Mouse (Mus musculus) forebrain, embryonic 15.5 days (tissue): ENCODE measurements at regions not wholly inside any gene's neighbourhood (a gene's known extent, or its start where the extent isn't known, plus 50 kb on each side); places are given as distances from the start of the nearest gene placed in this dataset.

ENCODE experiments used
- ATAC-seq: fragments of 200-750 bp; cut with Nextera tagmentation; replicated peaks from 2 replicates; pipeline ENCODE4 v1.8.0; 2017; ENCODE audit warnings: mild to moderate bottlenecking, moderate TSS enrichment, moderate library complexity
- H3K27ac ChIP-seq: fragments of 300-500 bp; sonication (generic); replicated peaks from 2 replicates; pipeline ENCODE4 v1.5.1; 2015; ENCODE audit warnings: mild to moderate bottlenecking, inconsistent platforms
- H3K27me3 ChIP-seq: fragments of 300-500 bp; sonication (generic); 2 replicates; pipeline ENCODE4 v1.6.1; 2015; ENCODE audit warnings: inconsistent platforms
- H3K36me3 ChIP-seq: fragments of 300-500 bp; sonication (generic); 2 replicates; pipeline ENCODE4 v1.6.1; 2015; ENCODE audit warnings: mild to moderate bottlenecking, inconsistent platforms
- H3K4me1 ChIP-seq: fragments of 300-500 bp; sonication (generic); 2 replicates; pipeline ENCODE4 v1.6.1; 2015; ENCODE audit warnings: inconsistent platforms
- H3K4me2 ChIP-seq: fragments of 300-500 bp; sonication (generic); replicated peaks from 2 replicates; pipeline ENCODE4 v1.6.1; 2015; ENCODE audit warnings: mild to moderate bottlenecking, inconsistent platforms
- H3K4me3 ChIP-seq: fragments of 300-500 bp; sonication (generic); 2 replicates; pipeline ENCODE4 v1.5.1; 2015; ENCODE audit warnings: mild to moderate bottlenecking, inconsistent platforms
- H3K9ac ChIP-seq: fragments of 300-500 bp; sonication (generic); replicated peaks from 2 replicates; pipeline ENCODE4 v1.6.1; 2015; ENCODE audit warnings: mild to moderate bottlenecking, inconsistent platforms
- H3K9me3 ChIP-seq: fragments of 300-500 bp; sonication (generic); 2 replicates; pipeline ENCODE4 v1.6.1; 2016; ENCODE audit warnings: inconsistent platforms
- WGBS: fragments of 180-500 bp; shearing (Covaris S2); methylation state at CpG from one replicate; pipeline ENCODE4 v1.1.7; 2015; ENCODE audit warnings: mixed read lengths; 5-methylcytosine and 5-hydroxymethylcytosine counted together

DNA sequence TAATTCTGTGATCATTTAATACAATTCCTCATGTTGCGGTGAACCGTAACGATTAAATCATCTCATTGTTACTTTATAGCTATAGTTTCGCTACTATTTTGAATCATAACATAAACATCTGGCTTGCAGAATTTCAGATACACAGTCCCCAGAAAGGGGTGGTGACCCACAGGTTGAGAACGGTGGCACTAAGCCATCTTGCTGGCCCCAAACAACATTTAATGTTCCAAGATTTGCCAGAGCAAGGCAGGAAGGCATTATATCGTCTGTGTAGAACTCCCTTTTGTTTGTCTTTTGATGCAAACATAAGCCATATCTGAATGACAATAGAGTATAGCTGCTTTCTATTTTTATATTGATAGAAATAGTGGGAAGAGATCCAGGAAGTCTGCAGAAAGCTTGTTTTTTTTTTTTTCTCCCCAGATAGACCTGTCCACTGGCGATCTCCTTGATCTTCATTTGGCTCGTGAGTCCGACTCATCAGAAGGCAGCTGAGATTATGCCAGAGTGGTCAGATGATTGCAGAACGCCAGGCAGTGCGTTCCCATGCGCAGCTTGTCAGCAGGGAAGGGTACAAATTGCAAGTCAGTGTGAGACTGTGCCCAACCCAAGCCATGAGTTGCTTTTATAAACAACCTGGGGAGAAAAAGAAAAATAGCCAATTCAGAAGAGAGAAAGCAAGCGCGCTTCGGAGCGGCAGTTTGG is 213.9 kb downstream of the Dok5 start:
- Histone ChIP-seq H3K36me3 (no peaks in the 10 kb centered on the region), H3K4me3 (no peak overlapping the region), H3K9me3 (no peaks in the 10 kb centered on the region), H3K4me2 (peak overlapping the region; percentile 21), H3K27ac (0 out of 2 replicates have a peak overlapping the region, but pooled peaks have one; percentile 11), H3K9ac (no peak overlapping the region), H3K4me1 (peaks cover 12% of the 10 kb centered on the region), H3K27me3 (no peaks in the 10 kb centered on the region)
- WGBS: 48% methylated on average over 16 of the region's 16 CpGs
- 0 out of 2 replicates have a peak, but pooled peaks have one; percentile 38 for ATAC-seq

DNA sequence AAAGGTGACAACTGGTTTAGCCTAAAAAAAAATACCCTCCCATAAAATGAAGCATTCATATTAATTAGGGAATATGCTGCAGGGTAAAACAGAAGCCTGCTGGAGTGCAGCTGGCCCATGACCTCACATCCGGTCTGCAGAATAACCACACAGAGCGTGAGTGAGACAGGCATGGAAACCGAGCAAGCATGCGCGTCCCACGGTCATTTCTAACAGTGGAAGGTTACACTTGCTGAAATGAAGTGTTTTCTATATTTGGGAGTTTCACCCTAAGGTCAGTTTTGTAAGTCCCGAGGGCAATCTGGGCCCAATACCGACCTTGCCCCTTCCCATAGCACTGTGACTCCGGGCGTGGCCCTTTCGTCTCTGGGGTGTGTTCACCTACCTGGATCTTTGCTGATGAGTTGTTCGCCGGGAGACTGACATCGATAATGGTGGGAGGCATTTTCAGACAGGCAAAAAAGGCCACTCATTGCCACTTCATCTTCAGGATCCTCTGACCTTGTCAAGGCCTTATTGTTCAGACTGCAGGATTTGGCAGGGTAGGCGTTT is 214.6 kb downstream of the Dok5 start:
- Histone ChIP-seq H3K27me3 (no peaks in the 10 kb centered on the region), H3K4me1 (peaks cover 12% of the 10 kb centered on the region), H3K27ac (0 out of 2 replicates have a peak overlapping the region, but pooled peaks have one; percentile 11), H3K9me3 (no peaks in the 10 kb centered on the region), H3K9ac (no peak overlapping the region), H3K36me3 (no peaks in the 10 kb centered on the region), H3K4me3 (no peak overlapping the region), H3K4me2 (peak overlapping the region; percentile 21)
- ATAC-seq: no peak
- 69% methylated on average over 15 of the region's 15 CpGs for WGBS

DNA sequence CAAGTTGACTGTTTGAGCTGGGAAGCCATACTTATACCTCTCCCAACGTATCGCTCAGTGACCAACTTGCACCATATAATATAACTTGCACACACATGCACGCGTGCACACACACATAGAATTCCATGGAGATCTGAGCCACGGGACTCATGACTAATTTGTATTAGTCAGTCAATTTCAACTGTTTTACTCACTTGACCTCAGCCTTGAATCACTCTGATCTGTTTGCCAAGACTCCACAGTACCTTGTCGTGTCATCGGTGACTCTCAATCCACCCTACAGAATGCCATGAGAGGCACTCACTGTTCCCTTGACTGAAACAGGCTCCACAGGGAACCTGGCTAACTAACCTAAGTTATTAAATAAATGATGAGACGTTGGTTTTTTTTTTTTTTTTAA is 215.6 kb downstream of the Dok5 start:
- H3K9me3 ChIP-seq: no peaks in the 10 kb centered on the region
- no peak overlapping the region for H3K4me2 ChIP-seq
- 93% methylated on average over 8 of the region's 8 CpGs for WGBS
- no peaks in the 10 kb centered on the region for H3K36me3 ChIP-seq
- no peak overlapping the region for H3K4me3 ChIP-seq
- H3K27ac ChIP-seq: no peak overlapping the region
- H3K9ac ChIP-seq: no peak overlapping the region
- no peak for ATAC-seq
- no peaks in the 10 kb centered on the region for H3K27me3 ChIP-seq
- peaks cover 12% of the 10 kb centered on the region for H3K4me1 ChIP-seq

DNA sequence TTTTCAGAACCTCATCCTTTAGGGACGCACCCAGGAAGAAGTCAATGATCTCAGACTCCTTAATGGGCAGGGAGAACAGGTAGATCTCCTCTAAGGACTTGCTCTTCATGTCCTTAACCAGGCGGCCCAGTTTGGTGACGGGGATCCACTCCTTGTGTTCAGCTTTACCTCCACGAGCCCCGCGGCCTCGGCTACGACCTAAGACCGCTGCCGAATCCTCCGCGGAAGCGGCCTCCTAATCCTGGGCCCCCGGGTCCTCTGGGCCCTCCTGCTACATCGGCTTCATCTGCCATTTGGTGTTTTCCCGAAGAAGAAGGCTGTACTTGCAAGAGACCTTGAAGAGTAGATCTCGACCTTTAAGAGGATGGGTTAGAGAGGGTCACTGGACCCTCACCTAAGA is 223.0 kb downstream of the Dok5 start:
- H3K4me3 ChIP-seq: no peak overlapping the region
- 95% methylated on average over 17 of the region's 17 CpGs for WGBS
- H3K27me3 ChIP-seq: no peaks in the 10 kb centered on the region
- no peak overlapping the region for H3K27ac ChIP-seq
- no peaks in the 10 kb centered on the region for H3K9me3 ChIP-seq
- no peak for ATAC-seq
- H3K4me2 ChIP-seq: no peak overlapping the region
- no peaks in the 10 kb centered on the region for H3K4me1 ChIP-seq
- H3K9ac ChIP-seq: no peak overlapping the region
- H3K36me3 ChIP-seq: no peaks in the 10 kb centered on the region

DNA sequence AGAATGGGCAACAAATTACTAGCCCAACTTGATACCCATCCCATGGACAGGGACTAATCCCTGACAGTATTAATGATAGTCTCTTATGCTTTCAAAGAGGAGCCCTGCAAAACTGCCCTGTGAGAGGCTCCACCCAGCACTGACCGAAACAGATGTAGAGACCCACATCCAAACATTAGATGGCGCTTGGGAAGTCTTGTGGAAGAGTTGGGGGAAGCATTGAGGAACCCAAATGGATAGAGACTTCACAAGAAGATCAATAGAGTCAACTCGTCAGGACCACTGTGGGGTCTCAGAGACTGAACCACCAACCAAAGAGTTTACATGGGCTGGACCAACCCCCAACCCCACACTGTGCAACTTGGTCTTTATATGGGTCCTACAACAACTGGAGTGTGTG is 225.2 kb downstream of the Dok5 start:
- ATAC-seq: no peak
- H3K9ac ChIP-seq: no peak overlapping the region
- no peak overlapping the region for H3K4me3 ChIP-seq
- no peak overlapping the region for H3K27ac ChIP-seq
- H3K4me1 ChIP-seq: no peaks in the 10 kb centered on the region
- H3K27me3 ChIP-seq: no peaks in the 10 kb centered on the region
- no peaks in the 10 kb centered on the region for H3K9me3 ChIP-seq
- no peak overlapping the region for H3K4me2 ChIP-seq
- no peaks in the 10 kb centered on the region for H3K36me3 ChIP-seq
- 83% methylated on average over 3 of the region's 3 CpGs for WGBS

DNA sequence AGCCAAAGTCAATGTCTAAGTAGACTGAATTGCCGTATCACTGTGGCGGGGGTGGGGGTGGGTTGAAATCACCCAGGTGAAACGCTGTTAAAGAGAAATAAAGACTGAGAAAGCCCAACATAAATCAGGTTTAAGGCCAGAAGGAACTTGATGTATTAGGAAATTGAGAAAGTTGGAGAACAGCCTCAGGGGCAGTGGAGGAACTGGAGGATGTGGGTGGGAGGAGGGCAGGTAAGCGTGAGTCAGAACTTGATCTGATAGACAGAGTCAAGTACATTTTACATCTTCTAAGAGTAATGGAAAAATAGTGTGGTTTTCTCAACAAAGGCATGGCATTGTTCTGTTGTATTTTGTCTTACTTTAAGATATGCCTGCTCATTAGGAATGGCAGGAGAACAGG is 228.8 kb downstream of the Dok5 start:
- Histone ChIP-seq H3K4me2 (no peak overlapping the region), H3K4me1 (no peaks in the 10 kb centered on the region), H3K9me3 (no peaks in the 10 kb centered on the region), H3K27me3 (no peaks in the 10 kb centered on the region), H3K4me3 (no peak overlapping the region), H3K36me3 (no peaks in the 10 kb centered on the region), H3K9ac (no peak overlapping the region), H3K27ac (no peak overlapping the region)
- no peak for ATAC-seq
- 93% methylated on average over 4 of the region's 4 CpGs for WGBS

DNA sequence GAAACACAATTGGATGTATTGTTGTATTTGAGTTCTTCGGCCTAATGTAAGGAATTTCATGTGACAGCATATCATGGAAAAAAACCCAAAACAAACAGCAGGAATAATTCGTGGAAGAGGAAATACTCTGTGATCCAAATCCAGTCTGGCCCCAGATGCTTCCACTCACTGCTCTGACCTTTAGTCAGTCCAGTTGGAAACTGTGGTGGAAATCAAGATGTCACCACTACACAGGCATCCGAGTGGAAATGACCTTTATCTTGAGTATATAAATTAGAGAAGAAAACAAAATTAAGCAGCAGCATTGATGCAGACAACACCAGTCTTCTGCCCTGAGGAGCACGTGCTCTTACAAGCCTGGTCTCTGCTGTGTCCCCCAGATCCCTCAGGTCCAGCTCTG is 230.9 kb downstream of the Dok5 start:
- Histone ChIP-seq H3K9me3 (no peaks in the 10 kb centered on the region), H3K9ac (no peak overlapping the region), H3K4me1 (no peaks in the 10 kb centered on the region), H3K27me3 (no peaks in the 10 kb centered on the region), H3K4me2 (no peak overlapping the region), H3K4me3 (no peak overlapping the region), H3K27ac (no peak overlapping the region), H3K36me3 (no peaks in the 10 kb centered on the region)
- ATAC-seq: no peak
- 87% methylated on average over 4 of the region's 4 CpGs for WGBS

DNA sequence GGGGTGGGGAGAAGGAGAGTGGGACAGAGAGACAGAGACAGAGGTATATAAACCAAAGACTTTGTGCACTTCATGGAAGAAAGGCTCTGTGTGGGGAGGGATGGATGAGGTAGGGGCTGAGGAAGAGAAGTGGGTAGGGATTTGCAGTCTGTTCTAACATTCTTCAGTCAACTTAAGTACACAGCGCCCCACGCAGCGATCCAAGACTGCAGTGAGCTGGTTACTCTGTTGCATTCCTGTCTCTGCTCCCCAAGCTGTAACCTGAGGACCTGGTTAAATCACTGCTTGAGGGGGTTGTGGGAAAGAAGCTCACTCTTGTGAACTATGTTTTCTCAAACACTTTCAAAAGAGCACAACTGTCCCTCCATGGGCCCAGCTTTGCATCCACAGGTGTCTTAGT is 237.8 kb downstream of the Dok5 start:
- WGBS: 79% methylated on average over 3 of the region's 3 CpGs

DNA sequence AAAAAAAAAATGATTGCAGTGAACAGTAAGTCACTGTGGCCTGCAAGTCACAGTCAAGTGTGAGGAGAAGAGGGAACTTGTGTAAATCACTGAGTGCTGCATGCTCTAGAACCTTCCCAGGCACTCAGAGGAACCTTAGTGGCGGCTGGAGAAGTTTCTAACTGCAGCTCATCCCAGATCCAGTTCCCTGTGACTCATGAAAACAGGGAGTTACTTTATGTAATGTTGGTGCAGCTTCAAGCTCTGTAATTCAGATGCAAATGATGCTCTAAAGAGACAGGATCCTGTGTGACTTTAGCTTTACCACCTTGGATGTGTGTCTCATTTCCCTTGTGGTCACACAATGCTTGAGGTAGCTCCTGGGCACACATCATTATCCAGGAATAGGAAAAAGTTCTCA is 253.8 kb downstream of the Dok5 start:
- 81% methylated on average over 1 of the region's 1 CpGs for WGBS
- Histone ChIP-seq H3K9ac (no peak overlapping the region), H3K4me2 (no peak overlapping the region), H3K36me3 (no peaks in the 10 kb centered on the region), H3K9me3 (no peaks in the 10 kb centered on the region), H3K27ac (no peak overlapping the region), H3K4me3 (no peak overlapping the region), H3K27me3 (no peaks in the 10 kb centered on the region), H3K4me1 (no peaks in the 10 kb centered on the region)
- no peak for ATAC-seq

More for the DNA sequence above, 237.8 kb downstream of the Dok5 start:
- Histone ChIP-seq H3K27ac (no peak overlapping the region), H3K9ac (no peak overlapping the region), H3K4me2 (no peak overlapping the region), H3K36me3 (no peaks in the 10 kb centered on the region), H3K9me3 (no peaks in the 10 kb centered on the region), H3K4me3 (no peak overlapping the region), H3K4me1 (no peaks in the 10 kb centered on the region), H3K27me3 (no peaks in the 10 kb centered on the region)
- no peak for ATAC-seq

DNA sequence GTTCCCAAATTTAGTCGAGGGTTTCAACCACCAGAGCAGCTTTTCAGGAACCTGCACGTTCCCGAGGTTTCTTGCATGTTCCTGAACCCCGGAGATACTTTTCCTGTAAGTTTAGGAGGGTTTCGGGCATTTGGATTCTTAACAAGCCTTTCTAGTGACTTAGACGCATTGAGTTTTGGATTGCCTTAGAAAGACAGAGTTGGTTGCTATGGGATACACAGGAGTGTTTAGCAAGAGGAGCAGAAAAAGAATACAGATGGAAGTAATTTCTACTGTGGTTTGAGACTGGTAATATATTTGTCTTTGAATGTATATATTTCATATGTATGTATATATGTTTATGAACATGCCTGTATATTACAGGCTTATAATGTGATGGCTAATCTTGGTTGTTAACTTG is 266.8 kb downstream of the Dok5 start:
- Histone ChIP-seq H3K4me2 (no peak overlapping the region), H3K4me1 (peaks cover 5% of the 10 kb centered on the region; the same call in 1 of the 2 replicates), H3K9me3 (no peaks in the 10 kb centered on the region), H3K4me3 (no peak overlapping the region), H3K36me3 (no peaks in the 10 kb centered on the region), H3K9ac (no peak overlapping the region), H3K27ac (no peak overlapping the region), H3K27me3 (no peaks in the 10 kb centered on the region)
- WGBS: 92% methylated on average over 6 of the region's 6 CpGs
- no peak for ATAC-seq

DNA sequence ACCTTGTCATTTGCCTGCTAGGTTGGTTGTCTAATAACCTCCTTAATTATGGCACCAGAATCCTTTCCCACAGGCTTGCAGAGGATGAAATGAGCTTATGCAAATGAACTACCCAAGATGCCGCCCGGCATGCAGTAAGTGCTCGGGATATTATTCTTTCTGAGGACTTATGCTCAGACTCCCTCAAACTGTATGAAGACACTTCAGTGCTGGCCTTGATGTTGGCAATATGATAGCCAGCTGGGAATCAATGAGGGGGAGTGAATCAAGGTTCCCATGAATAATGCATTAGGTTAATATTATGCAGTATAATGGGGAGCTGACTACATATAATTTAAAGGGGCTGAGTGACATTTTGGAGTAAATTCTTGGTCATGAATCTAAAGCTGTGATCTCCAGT is 268.6 kb downstream of the Dok5 start:
- WGBS: 38% methylated on average over 3 of the region's 3 CpGs
- Histone ChIP-seq H3K27ac (no peak overlapping the region), H3K27me3 (no peaks in the 10 kb centered on the region), H3K4me2 (no peak overlapping the region), H3K36me3 (no peaks in the 10 kb centered on the region), H3K9me3 (no peaks in the 10 kb centered on the region), H3K4me3 (no peak overlapping the region), H3K9ac (no peak overlapping the region), H3K4me1 (peaks cover 5% of the 10 kb centered on the region; the same call in 1 of the 2 replicates)
- ATAC-seq: peak; percentile 55; the same call in 1 of the 2 replicates

DNA sequence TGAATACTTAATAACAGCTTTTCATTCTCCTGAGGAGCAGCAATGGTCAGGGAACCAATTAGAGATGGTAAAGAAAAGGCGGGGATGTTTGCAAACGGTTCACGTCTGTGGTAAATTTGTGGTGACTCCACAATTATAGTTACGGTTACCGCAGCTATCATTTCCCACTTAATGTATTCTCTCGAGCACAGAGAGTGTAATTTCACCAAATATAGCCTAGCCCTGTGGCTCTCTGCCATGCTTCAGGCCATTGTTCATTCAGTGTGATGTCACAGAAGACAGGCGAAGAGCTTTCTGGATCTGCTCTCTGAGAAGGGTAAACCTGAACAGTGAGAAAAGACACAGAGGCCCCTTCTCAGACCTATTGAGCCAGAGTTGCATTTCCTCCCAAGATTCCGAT is 296.9 kb downstream of the Dok5 start:
- no peak overlapping the region for H3K4me3 ChIP-seq
- no peaks in the 10 kb centered on the region for H3K27me3 ChIP-seq
- no peak overlapping the region for H3K27ac ChIP-seq
- ATAC-seq: no peak
- H3K36me3 ChIP-seq: no peaks in the 10 kb centered on the region
- H3K4me1 ChIP-seq: no peaks in the 10 kb centered on the region
- no peak overlapping the region for H3K4me2 ChIP-seq
- no peak overlapping the region for H3K9ac ChIP-seq
- no peaks in the 10 kb centered on the region for H3K9me3 ChIP-seq
- 70% methylated on average over 8 of the region's 8 CpGs for WGBS
